Mouse (Mus musculus): ENCODE data around the gene Vkorc1.

DNA sequence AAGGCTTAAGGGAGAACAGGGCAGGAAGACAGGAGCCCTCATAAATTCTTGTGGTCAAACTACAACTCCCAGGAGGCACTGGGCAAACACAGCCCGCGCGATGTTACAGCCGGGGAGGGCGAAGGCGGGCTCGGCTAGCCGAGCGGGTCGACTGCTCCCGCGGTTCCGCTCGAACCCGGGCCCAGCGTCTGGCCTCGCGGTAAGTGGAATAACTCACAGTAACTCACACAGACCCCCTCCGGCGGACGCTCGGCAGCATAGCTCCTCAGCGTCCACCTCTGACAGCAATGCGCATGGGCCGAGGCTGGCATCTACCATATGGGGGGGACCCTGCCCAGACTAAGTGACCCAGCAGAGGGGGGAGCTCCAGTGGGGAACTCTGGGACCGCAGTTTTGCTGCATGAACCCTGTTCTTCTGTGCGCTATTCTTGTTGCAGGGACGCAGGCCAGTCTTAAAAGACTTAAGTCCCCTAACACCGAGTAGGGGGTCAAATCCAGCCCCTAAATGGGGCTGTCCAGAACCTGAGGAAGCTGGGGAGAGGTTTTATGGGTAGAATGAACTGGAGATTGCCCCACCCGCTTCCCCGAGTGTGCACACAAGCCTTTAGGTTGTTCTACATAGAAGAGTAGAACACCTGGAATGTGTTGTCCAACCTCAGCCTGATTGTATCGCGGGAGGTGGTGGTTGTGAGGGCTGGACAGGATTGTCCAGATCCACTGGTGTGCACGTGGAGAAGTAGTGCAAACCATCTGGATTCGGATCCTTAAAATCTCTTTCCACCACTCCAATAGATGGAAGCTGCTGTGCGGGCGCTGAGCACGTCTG lies 8.8 kb upstream of the Vkorc1 start, which contains the start of gene Bckdk:
- TF ChIP-seq CTCF (IDR thresholded peaks at IDR 0.05; ENCODE audit: low read depth, low read length), result no peak
- TF ChIP-seq POLR2A (IDR thresholded peaks at IDR 0.05; ENCODE audit: insufficient read depth, low read length), result peak; percentile 43
